Mouse (Mus musculus) ovary, adult 10 weeks (tissue): ENCODE results near the gene Gm4353. TPM values are rescaled to one million over a fixed set of nuclear protein-coding genes. Genes with fewer than 3 reads are reported as not detected.

Source experiments
- polyA plus RNA-seq: library from polyadenylated mRNA; stranded (reverse); fragments of 350-450 nt; fragmentation: Illumina TruSeq; extraction: RNeasy Lipid Tissue Mini Kit (QIAGEN cat#74804); gene quantifications from one replicate; pipeline ENCODE4 v1.2.3, GENCODE M21; 2014

Gm4353 gene
- polyA plus RNA-seq: 1.2 TPM

DNA sequence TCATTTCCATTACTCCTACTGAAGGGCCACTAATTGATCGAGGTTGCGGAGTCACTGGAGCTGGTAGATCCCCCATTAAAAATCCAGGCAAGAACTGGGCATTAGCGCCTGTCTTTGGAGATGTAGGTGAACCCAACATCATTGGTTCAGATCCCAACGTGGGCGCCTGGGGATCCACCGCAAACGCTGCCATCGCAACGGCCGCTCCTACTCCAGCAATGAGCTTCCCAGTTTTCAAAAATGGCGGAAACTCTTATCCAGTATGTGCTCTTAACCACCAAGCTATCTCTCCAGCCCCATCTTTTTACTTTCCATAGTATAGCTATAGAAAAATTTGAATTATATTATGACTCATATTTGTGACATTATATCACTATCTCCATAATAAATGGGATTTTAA is at the start of gene Gm4353:
Gm4353 (minus strand) TSS at position 270 of the 400 bp plus-strand sequence.

DNA sequence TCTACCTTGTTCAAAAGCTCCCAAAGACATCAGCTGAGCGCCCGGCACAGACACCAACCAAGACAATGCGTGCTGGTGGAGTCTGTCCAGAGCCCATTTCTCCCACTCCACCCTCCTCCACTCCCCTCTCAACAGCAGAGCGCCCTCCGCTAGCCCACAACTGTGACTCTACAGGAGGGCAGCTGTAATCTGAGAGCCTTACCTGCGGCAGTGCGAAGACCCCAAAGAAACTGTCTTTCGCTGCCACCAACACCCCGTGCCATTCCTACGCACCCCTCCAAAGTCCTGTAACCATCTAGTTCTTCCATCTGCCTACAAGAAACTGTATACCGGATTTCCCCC is 45.3 kb downstream of the Gm4353 start, which contains the start of gene 1110004F10Rik:
1110004F10Rik (plus strand) TSS at position 202 of the 342 bp plus-strand sequence.

DNA sequence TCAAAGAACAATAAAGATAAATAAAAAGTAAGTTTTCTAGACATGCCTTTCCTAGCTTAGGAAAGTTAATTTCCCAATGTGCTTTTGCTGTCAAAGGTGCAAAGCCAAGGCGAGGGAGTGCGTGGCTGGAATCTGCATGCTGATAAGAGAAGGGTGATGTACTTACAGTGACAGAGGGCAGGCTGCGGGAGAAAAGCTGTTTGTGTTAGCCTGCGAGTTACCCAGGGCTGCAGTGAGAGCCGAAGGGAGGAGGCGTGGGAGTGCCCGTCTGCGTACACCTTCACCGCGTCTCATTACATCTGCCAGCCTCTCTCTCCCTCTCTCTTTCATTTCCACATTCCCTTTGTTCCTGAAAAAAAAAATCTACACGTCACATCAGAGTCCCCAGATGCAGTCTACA is 45.9 kb downstream of the Gm4353 start, which contains the start of gene Sox6:
Sox6 (minus strand) TSS at position 286 of the 400 bp plus-strand sequence.

Other genes starting within 250 kb of the Gm4353 start
- 3.6 TPM for gene Sox6, start 45.8 kb downstream of the Gm4353 start, polyA plus RNA-seq
- gene 1110004F10Rik, start 45.2 kb downstream of the Gm4353 start, polyA plus RNA-seq: 281 TPM
- gene Plekha7, start 223.7 kb upstream of the Gm4353 start, polyA plus RNA-seq: 4.8 TPM
- 1,059 TPM for gene Rps13, start 249.6 kb upstream of the Gm4353 start, polyA plus RNA-seq